Mouse (Mus musculus) lung, adult 2 months (tissue): ENCODE data around the gene Lcn3.

Source experiments
- CTCF ChIP-seq: fragments of 200-500 bp; IDR thresholded peaks from 2 replicates; pipeline ENCODE4 v1.5.1; 2011; ENCODE audit warnings: mild to moderate bottlenecking, low read length, control low read depth; ENCODE audit not compliant: insufficient read depth
- POLR2A ChIP-seq: fragments of 200-500 bp; IDR thresholded peaks from 2 replicates; pipeline ENCODE4 v1.6.1; 2011; ENCODE audit warnings: low read depth, mild to moderate bottlenecking, control low read depth, low read length, borderline replicate concordance; ENCODE audit errors: extremely low read depth

DNA sequence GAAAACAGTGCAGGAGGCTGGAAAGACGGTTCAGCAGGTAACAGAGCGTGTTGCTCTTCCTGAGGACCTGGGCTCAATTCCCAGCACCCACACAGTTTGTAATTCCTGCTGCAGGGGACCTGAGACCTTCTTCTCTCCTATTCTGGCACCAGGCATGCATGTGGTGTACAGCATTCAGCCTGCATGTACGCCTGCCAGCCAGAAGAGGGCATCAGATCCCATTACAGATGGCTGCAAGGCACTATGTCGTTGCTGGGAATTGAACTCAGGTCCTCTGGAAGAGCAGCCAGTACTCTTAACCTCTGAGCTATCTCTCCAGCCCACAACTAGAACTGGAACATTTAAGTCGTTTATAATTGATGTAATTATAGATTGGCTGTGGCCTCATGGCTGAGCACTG is 48.0 kb downstream of the Lcn3 start:
- no peak for TF ChIP-seq POLR2A
- no peak for TF ChIP-seq CTCF
